Mouse (Mus musculus): ENCODE data around the gene Fcer1g.

DNA sequence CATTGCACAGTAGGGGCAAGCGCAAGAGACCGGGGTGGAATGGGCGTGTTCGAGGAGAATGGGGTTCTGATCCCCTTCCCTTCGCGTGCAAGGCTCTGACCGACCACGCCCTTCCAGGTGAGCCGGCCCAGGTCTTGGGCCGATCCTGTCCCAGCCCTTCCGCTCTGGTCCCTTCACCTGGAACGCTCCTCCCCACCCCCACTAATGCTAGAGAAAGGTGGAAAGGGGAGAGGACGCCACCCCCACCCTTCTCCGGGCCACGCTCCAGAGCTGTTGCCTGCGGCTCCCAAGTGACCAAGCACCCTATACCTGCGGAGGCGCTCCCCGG lies 36.4 kb upstream of the Fcer1g start:
- TF ChIP-seq CTCF (IDR thresholded peaks at IDR 0.05; ENCODE audit: borderline replicate concordance, insufficient read depth, low read depth, low read length) (no peak), POLR2A (IDR thresholded peaks at IDR 0.05; ENCODE audit: borderline replicate concordance, insufficient read depth, low read length) (no peak)

Data from cerebellum, adult 2 months (tissue).